Mouse (Mus musculus): ENCODE data around the gene Mmd2.

GRCm38 (mm10) chr5:142640088-142640487 is 31.5 kb upstream of the Mmd2 start:
- TF ChIP-seq CTCF (IDR thresholded peaks at IDR 0.05; ENCODE audit: low read depth), result no peak
- TF ChIP-seq EP300 (IDR thresholded peaks at IDR 0.05; ENCODE audit: low read depth), result no peak

Data from liver, embryonic 14.5 days (tissue).